Mouse (Mus musculus): ENCODE measurements at regions not wholly inside any gene's neighbourhood (a gene's known extent, or its start where the extent isn't known, plus 50 kb on each side); places are given as distances from the start of the nearest gene placed in this dataset.

DNA sequence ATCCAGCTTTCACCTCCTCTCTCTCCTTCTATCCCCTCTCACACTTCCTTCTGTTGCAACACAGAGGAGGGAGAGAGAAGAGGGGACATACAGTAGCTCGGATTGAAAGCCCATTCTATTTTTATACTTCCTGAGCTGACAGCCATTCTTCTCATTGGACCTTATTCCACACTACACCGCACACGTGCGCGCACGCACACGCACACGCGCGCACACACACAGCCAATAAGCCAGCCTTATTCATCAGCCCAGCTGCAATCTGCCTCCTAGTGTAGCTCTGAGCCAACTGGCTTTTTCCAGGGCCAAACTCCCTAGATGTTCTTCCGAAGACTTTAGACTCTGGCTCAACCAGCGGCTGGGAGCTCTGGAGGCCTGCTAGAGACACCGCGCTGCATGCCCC is 79.1 kb upstream of the Zcchc13 start:
- Histone ChIP-seq H3K79me2 (replicated peaks; ENCODE audit: control insufficient read depth, extremely low read depth, insufficient read depth, poor library complexity, severe bottlenecking) (no peaks in the 10 kb centered on the region), H3K27ac (ENCODE audit: insufficient read depth, low read depth) (no peak overlapping the region), H3K36me3 (replicated peaks in 1 of 2; ENCODE audit: control insufficient read depth in 1 of 2, insufficient read depth in 1 of 2, low read length in 1 of 2) (no peaks in the 10 kb centered on the region), H3K4me1 (ENCODE audit: control insufficient read depth in 1 of 2, insufficient read depth in 2 of 2) (peaks cover 3 to 13% of the 10 kb centered on the region in 2 experiments; a peak in 3 of 4 replicates), H3K9ac (ENCODE audit: insufficient read depth, low read depth) (no peak overlapping the region), H3K4me2 (ENCODE audit: insufficient read depth, low read depth, poor library complexity, severe bottlenecking) (no peak overlapping the region), H3K4me3 (replicated peaks in 1 of 3; ENCODE audit: low read depth in 2 of 3, low read length in 2 of 3, poor library complexity in 1 of 3) (no peak overlapping the region), H3K9me3 (replicated peaks; ENCODE audit: low read length) (no peaks in the 10 kb centered on the region), H3K27me3 (replicated peaks) (no peaks in the 10 kb centered on the region)
- no peak for DNase-seq (ENCODE audit: extremely low read depth)
- in situ Hi-C loops (cut with MboI; ENCODE audit: low pct_ligation_motif_present, low pct_unique_long_range_greater_than_20kb, low sequenced_read_pairs) (no loop called here), dilution Hi-C loops (cut with MboI; ENCODE audit: extremely low pct_ligation_motif_present, extremely low pct_unique_long_range_greater_than_20kb, low sequenced_read_pairs) (no loop called here)
- TF ChIP-seq UBTF (IDR thresholded peaks at IDR 0.05; ENCODE audit: low read depth, low read length) (no peak), PAX5 (IDR thresholded peaks at IDR 0.05; ENCODE audit: low read length) (no peak), USF2 (conservative IDR thresholded peaks at IDR 0.05; ENCODE audit: low read depth, low read length) (no peak), ELF1 (IDR thresholded peaks at IDR 0.05; ENCODE audit: low read depth, low read length) (no peak), MAZ (IDR thresholded peaks at IDR 0.05; ENCODE audit: low read depth, low read length) (no peak)

DNA sequence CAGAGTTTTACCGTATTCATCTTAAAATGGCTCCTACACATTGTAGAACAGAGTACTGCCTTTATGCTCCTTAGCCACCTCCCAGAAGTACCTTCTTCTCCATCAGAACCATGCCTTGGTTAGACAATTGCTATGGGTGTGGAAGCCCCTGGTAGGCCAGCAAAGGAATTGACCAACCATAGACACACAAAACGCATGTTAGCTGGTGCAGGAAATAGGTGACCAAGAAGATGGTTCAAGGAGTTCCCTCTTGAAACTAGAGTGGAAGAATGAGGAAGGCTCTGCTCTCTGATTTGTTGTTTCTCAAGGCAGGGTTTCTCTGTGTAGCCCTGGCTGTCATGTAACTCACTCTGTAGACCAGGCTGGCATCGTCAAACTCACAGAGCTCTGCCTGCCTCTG is 77.2 kb upstream of the Zcchc13 start:
- in situ Hi-C loops (cut with MboI; ENCODE audit: low pct_ligation_motif_present, low pct_unique_long_range_greater_than_20kb, low sequenced_read_pairs): no loop called here
- H3K4me3 ChIP-seq (replicated peaks in 1 of 3; ENCODE audit: low read depth in 2 of 3, low read length in 2 of 3, poor library complexity in 1 of 3): no peak overlapping the region
- no peak overlapping the region for H3K27ac ChIP-seq (ENCODE audit: insufficient read depth, low read depth)
- no peak for DNase-seq (ENCODE audit: extremely low read depth)
- no peaks in the 10 kb centered on the region for H3K9me3 ChIP-seq (replicated peaks; ENCODE audit: low read length)
- dilution Hi-C loops (cut with MboI; ENCODE audit: extremely low pct_ligation_motif_present, extremely low pct_unique_long_range_greater_than_20kb, low sequenced_read_pairs): no loop called here
- no peak overlapping the region for H3K9ac ChIP-seq (ENCODE audit: insufficient read depth, low read depth)
- H3K4me2 ChIP-seq (ENCODE audit: insufficient read depth, low read depth, poor library complexity, severe bottlenecking): no peak overlapping the region
- H3K36me3 ChIP-seq (replicated peaks in 1 of 2; ENCODE audit: control insufficient read depth in 1 of 2, insufficient read depth in 1 of 2, low read length in 1 of 2): no peaks in the 10 kb centered on the region
- H3K4me1 ChIP-seq (ENCODE audit: control insufficient read depth in 1 of 2, insufficient read depth in 2 of 2): peaks cover 3 to 13% of the 10 kb centered on the region in 2 experiments; a peak in 3 of 4 replicates
- H3K79me2 ChIP-seq (replicated peaks; ENCODE audit: control insufficient read depth, extremely low read depth, insufficient read depth, poor library complexity, severe bottlenecking): no peaks in the 10 kb centered on the region
- H3K27me3 ChIP-seq (replicated peaks): no peaks in the 10 kb centered on the region
- no peak for TF ChIP-seq HCFC1 (IDR thresholded peaks at IDR 0.05; ENCODE audit: low read depth, low read length)
- no peak for TF ChIP-seq ZC3H11A (IDR thresholded peaks at IDR 0.05; ENCODE audit: low read depth, low read length)
- TF ChIP-seq USF1 (IDR thresholded peaks at IDR 0.05; ENCODE audit: low read depth, low read length): no peak
- TF ChIP-seq SMC3 (IDR thresholded peaks at IDR 0.05; ENCODE audit: low read depth, low read length): no peak
- TF ChIP-seq SIN3A (IDR thresholded peaks at IDR 0.05; ENCODE audit: low read length): no peak

DNA sequence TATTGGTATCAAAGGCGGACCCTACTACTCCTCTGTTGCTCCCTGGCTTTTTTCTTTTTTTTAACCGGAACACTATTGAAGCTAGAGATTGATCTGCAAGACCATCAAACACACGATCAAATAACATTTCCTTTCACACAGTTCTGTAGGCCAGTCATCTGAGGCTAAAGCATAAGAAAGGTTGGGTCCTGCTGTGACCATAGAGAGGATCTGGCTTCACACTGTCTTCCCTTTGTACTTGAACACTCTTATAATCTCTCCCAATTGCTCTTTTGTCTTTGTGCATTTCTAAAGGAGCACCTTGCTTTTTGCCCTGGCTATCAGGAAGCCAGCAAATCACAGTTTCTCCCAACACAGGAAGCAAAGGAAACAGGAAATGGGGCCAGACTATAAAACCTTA is 76.8 kb upstream of the Zcchc13 start:
- DNase-seq (ENCODE audit: extremely low read depth): no peak
- H3K27me3 ChIP-seq (replicated peaks): no peaks in the 10 kb centered on the region

More for the DNA sequence above, 76.8 kb upstream of the Zcchc13 start:
- Histone ChIP-seq H3K27ac (ENCODE audit: insufficient read depth, low read depth) (no peak overlapping the region), H3K4me1 (ENCODE audit: control insufficient read depth in 1 of 2, insufficient read depth in 2 of 2) (peaks cover 3 to 13% of the 10 kb centered on the region in 2 experiments; a peak in 3 of 4 replicates), H3K36me3 (replicated peaks in 1 of 2; ENCODE audit: control insufficient read depth in 1 of 2, insufficient read depth in 1 of 2, low read length in 1 of 2) (no peaks in the 10 kb centered on the region), H3K9ac (ENCODE audit: insufficient read depth, low read depth) (no peak overlapping the region), H3K4me3 (replicated peaks in 1 of 3; ENCODE audit: low read depth in 2 of 3, low read length in 2 of 3, poor library complexity in 1 of 3) (no peak overlapping the region), H3K9me3 (replicated peaks; ENCODE audit: low read length) (no peaks in the 10 kb centered on the region), H3K79me2 (replicated peaks; ENCODE audit: control insufficient read depth, extremely low read depth, insufficient read depth, poor library complexity, severe bottlenecking) (no peaks in the 10 kb centered on the region), H3K4me2 (ENCODE audit: insufficient read depth, low read depth, poor library complexity, severe bottlenecking) (no peak overlapping the region)
- in situ Hi-C loops (cut with MboI; ENCODE audit: low pct_ligation_motif_present, low pct_unique_long_range_greater_than_20kb, low sequenced_read_pairs): no loop called here
- TF ChIP-seq ZKSCAN1 (IDR thresholded peaks at IDR 0.05; ENCODE audit: borderline replicate concordance, low read depth, low read length) (no peak), MXI1 (IDR thresholded peaks at IDR 0.05; ENCODE audit: low read depth, low read length) (no peak), E2F4 (IDR thresholded peaks at IDR 0.05; ENCODE audit: insufficient replicate concordance, low read depth, low read length) (no peak), NRF1 (IDR thresholded peaks at IDR 0.05; ENCODE audit: low read depth, low read length) (no peak), SIN3A (IDR thresholded peaks at IDR 0.05; ENCODE audit: low read length) (no peak), IRF4 (IDR thresholded peaks at IDR 0.05; ENCODE audit: low read depth, low read length) (no peak), ZMIZ1 (IDR thresholded peaks at IDR 0.05; ENCODE audit: low read depth, low read length) (no peak), SMC3 (IDR thresholded peaks at IDR 0.05; ENCODE audit: low read depth, low read length) (no peak), MEF2A (IDR thresholded peaks at IDR 0.05; ENCODE audit: borderline replicate concordance, low read depth, low read length) (no peak)
- dilution Hi-C loops (cut with MboI; ENCODE audit: extremely low pct_ligation_motif_present, extremely low pct_unique_long_range_greater_than_20kb, low sequenced_read_pairs): no loop called here
